Mouse (Mus musculus) embryonic fibroblast, embryonic 13.5 days (primary cell): Measurements from ENCODE around the gene Pltp. TPM values are rescaled to one million over a fixed set of nuclear protein-coding genes. Genes with fewer than 3 reads are reported as not detected.

Experiments
- H3K27ac ChIP-seq: 2 replicates; pipeline ENCODE4 v1.5.1; 2012; ENCODE audit warnings: low read length, control low read depth, inconsistent platforms; ENCODE audit not compliant: insufficient read depth
- H3K4me1 ChIP-seq: 2 replicates; pipeline ENCODE4 v1.6.1; 2011; ENCODE audit warnings: low read length; ENCODE audit not compliant: control insufficient read depth, insufficient read depth
- H3K4me3 ChIP-seq: 2 replicates; pipeline ENCODE4 v1.5.1; 2011; ENCODE audit warnings: mild to moderate bottlenecking, control low read depth, low read length; ENCODE audit not compliant: insufficient read depth
- CTCF ChIP-seq: IDR thresholded peaks from 2 replicates; pipeline ENCODE4 v1.5.1; 2011; ENCODE audit warnings: mild to moderate bottlenecking, control low read depth, low read length, moderate library complexity, borderline replicate concordance; ENCODE audit not compliant: insufficient read depth
- POLR2A ChIP-seq: IDR thresholded peaks from 2 replicates; pipeline ENCODE4 v1.6.1; 2011; ENCODE audit warnings: low read depth, mild to moderate bottlenecking, control low read depth, low read length, moderate library complexity
- polyA plus RNA-seq: library from polyadenylated mRNA; stranded (reverse); fragments of >200 nt; gene quantifications from 2 replicates; pipeline ENCODE4 v1.2.4, GENCODE M21; 2011; ENCODE audit warnings: low read depth; ENCODE audit not compliant: missing spikeins, insufficient read length

Gene Pltp
- polyA plus RNA-seq, 1 experiment: 39.5 TPM

DNA sequence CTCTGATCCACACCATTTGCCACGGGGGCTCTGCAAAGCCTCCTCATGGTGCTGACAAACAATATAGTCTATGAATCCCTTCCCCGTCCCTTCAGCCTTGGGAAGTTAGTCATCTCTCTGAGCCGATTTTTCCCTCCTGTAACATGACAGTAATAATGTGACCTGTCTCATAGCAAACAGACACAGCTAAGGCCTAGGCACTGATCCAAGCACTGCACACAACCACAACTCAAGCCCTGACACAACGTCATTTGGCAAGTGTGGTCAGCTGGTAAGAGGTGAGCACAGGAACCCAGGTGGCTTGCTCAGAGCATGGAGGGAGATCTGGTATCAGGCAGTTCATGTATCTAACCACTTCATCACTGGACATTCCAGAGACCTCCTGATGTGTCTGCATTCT, 61.6 kb downstream of the Pltp start:
- Histone ChIP-seq H3K27ac (no peak overlapping the region), H3K4me3 (no peak overlapping the region), H3K4me1 (no peaks in the 10 kb centered on the region)
- no peak for TF ChIP-seq POLR2A
- TF ChIP-seq CTCF: no peak

DNA sequence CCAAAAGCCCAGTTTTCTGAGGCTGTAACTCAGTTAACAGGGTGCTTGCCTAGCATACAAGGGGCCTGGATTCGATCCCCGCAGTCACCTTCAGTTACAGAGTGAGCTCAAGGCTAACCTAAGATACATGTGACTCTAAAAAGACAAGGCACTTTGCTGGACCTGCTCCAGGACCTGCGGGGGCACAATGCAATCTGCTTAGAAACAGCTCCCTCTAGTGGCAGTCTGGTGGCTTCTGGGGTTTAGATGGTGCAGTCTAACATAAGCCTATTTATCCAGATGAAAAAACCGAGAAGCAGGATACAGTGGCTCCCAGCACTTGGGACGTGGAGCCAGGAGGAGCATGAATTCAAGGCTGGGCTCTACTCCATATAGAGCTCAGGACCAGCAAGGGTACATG, 63.2 kb downstream of the Pltp start:
- TF ChIP-seq POLR2A (no peak), CTCF (peak; percentile 64)
- Histone ChIP-seq H3K4me1 (no peaks in the 10 kb centered on the region), H3K4me3 (no peak overlapping the region)

DNA sequence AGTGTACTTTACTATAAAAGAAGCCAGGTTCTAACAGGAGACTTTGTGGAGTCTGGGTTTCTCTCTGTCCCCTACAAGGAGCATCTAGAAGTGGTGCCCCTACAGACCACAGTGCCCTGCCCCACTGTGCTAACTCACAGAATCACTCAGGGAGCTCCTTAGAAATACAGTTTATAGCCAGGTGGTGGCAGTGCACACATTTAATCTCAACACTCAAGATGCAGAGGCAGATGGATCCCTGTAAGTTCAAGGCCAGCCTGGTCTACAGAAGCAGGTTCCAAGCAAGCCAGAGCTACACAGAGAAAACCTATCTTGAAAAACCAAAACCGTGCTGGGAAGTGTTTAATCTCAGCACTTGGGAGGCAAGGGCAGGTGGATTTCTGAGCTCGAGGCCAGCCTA, 63.7 kb downstream of the Pltp start:
- TF ChIP-seq CTCF (no peak), POLR2A (no peak)
- Histone ChIP-seq H3K4me3 (no peak overlapping the region), H3K27ac (no peak overlapping the region), H3K4me1 (no peaks in the 10 kb centered on the region)

More for the DNA sequence above, 63.2 kb downstream of the Pltp start:
- no peak overlapping the region for H3K27ac ChIP-seq

DNA sequence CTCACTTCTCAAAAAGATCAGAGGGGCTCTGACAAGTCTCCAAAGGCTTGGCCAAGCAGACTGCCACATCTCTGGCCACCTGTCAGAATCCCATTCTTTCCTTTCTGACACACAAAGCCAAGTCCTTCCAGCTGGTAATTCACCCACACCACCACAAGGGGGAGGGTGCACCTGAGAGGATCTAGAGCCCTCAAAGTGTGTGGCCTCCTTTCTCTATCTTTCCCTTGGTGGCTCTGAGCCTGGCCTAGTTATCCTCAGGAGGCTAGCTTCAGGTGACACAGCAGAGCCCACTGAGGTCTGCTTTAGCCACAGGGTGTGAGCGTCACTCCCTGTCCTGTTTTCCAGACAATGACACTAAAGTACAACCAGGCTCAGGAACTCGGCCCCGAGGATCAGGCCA, 64.3 kb downstream of the Pltp start:
- H3K4me1 ChIP-seq: peaks cover 4% of the 10 kb centered on the region; the same call in 1 of the 2 replicates
- H3K27ac ChIP-seq: no peak overlapping the region
- H3K4me3 ChIP-seq: no peak overlapping the region
- TF ChIP-seq POLR2A (no peak), CTCF (peak; percentile 55; the same call in 1 of the 2 replicates)

DNA sequence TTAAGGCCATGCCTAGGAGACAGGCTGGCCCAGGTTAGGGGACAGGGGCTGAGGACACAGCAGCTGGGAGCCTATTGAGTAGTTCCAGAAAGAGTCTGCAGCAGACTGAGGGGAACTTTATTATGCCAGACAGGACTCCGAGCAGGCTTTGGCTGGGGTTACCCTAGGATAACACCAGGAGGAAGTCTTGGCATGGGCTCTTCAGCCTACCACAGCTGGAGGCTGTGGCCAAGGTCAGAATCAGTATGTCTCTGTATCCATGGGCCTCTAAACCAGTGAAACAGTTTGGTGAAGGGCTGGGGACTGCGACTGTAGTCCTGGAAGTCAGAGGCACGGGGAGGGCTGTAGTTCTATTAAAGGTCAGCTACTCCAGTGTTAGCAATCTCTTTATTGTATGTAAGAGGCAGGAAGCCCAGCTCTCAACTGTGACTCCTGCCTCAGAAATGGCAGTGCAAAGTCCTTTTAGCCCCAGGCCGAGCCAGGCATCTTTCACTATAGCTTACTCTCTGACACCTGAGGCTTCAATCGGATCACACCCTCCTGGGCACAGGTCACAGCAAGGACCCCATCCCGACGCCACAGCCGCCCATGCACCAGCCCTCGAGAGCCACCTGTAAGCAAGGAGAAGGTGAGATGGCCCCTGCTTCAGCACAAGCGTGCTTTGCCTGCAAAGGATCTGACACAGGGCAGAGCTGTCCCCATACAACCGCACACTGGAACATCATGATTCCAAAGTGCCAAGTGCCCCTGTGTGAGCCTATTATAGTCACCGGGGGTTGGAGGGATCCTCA, 64.9 kb downstream of the Pltp start:
- Histone ChIP-seq H3K4me3 (no peak overlapping the region), H3K27ac (no peak overlapping the region), H3K4me1 (peaks cover 8% of the 10 kb centered on the region)
- no peak for TF ChIP-seq CTCF
- no peak for TF ChIP-seq POLR2A

DNA sequence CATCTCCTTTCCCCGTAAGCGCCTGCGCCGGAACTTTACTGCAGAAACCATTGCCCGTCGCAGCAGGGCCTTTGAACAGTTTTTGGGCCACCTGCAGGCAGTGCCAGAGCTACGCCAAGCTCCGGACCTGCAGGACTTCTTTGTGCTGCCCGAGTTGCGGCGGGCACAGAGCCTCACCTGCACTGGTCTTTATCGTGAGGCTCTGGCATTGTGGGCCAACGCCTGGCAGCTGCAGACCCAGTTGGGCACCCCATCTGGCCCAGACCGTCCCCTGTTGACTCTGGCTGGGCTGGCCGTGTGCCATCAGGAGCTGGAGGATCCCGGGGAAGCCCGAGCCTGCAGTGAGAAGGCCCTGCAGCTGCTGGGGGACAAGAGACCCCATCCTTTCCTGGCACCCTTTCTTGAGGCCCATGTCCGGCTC, 65.7 kb downstream of the Pltp start:
- TF ChIP-seq POLR2A: no peak
- no peak for TF ChIP-seq CTCF
- H3K27ac ChIP-seq: no peak overlapping the region
- peaks cover 11% of the 10 kb centered on the region for H3K4me1 ChIP-seq
- no peak overlapping the region for H3K4me3 ChIP-seq

DNA sequence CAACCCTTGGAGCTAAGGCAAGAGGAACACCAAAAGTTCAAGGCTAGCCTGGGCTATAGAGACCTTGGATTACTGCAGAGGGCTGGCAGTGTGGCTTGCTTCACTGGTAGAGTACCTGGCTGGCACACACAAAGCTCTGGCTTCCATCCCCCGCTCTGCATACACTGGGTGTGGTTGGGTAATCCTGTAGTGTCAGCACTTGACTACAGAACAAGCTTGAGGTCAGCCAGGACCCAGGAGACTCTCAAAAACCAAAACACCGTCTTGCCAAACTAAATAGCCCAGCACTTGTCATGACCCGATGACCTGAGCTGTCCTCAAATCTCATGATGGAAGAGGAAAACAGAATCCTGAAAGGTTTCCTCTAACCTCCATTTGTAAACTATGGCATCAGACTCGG, 67.1 kb downstream of the Pltp start:
- no peak overlapping the region for H3K27ac ChIP-seq
- TF ChIP-seq POLR2A (no peak), CTCF (no peak)
- no peak overlapping the region for H3K4me3 ChIP-seq
- H3K4me1 ChIP-seq: peaks cover 12% of the 10 kb centered on the region

Other genes with a start within 250 kb of the Pltp start
- gene Wfdc6b, start 244.2 kb downstream of the Pltp start, polyA plus RNA-seq: not detected in 2 replicates
- not detected in 2 replicates for gene Wfdc8, start 244.1 kb downstream of the Pltp start, polyA plus RNA-seq
- gene Wfdc16, start 218.9 kb downstream of the Pltp start, polyA plus RNA-seq: not detected in 2 replicates
- not detected in 2 replicates for gene Wfdc10, start 201.7 kb downstream of the Pltp start, polyA plus RNA-seq
- gene Wfdc9, start 201.1 kb downstream of the Pltp start, polyA plus RNA-seq: not detected in 2 replicates
- gene Wfdc11, start 183.6 kb downstream of the Pltp start, polyA plus RNA-seq: not detected in 2 replicates
- gene Wfdc13, start 172.6 kb downstream of the Pltp start, polyA plus RNA-seq: not detected in 2 replicates
- not detected in 2 replicates for gene Spint4, start 159.2 kb downstream of the Pltp start, polyA plus RNA-seq
- not detected in 2 replicates for gene Spint5, start 142.4 kb downstream of the Pltp start, polyA plus RNA-seq
- gene Wfdc3, start 111.8 kb downstream of the Pltp start, polyA plus RNA-seq: not detected in 2 replicates
- 28.7 and 30.8 TPM in 2 replicates for gene Dnttip1, start 111.7 kb downstream of the Pltp start, polyA plus RNA-seq
- gene Ube2c, start 87.8 kb downstream of the Pltp start, polyA plus RNA-seq: 101 and 146 TPM in 2 replicates
- not detected in 2 replicates for gene Tnnc2, start 77.7 kb downstream of the Pltp start, polyA plus RNA-seq
- gene Snx21, start 71.9 kb downstream of the Pltp start, polyA plus RNA-seq: 14.4 and 18.2 TPM in 2 replicates
- 12.1 and 13.5 TPM in 2 replicates for gene Acot8, start 52.8 kb downstream of the Pltp start, polyA plus RNA-seq
- 3.7 and 4.1 TPM in 2 replicates for gene Zswim3, start 52.6 kb downstream of the Pltp start, polyA plus RNA-seq
- gene Zswim1, start 35.0 kb downstream of the Pltp start, polyA plus RNA-seq: 10.1 and 12.5 TPM in 2 replicates
- not detected in 2 replicates for gene Spata25, start 29.2 kb downstream of the Pltp start, polyA plus RNA-seq
- gene Ctsa, start 24.8 kb downstream of the Pltp start, polyA plus RNA-seq: 250 and 288 TPM in 2 replicates
- gene Neurl2, start 24.3 kb downstream of the Pltp start, polyA plus RNA-seq: 5.0 and 7.4 TPM in 2 replicates
- 18.2 and 18.3 TPM in 2 replicates for gene Pcif1, start 21.6 kb upstream of the Pltp start, polyA plus RNA-seq
- 11.0 and 11.9 TPM in 2 replicates for gene Zfp335, start 54.0 kb upstream of the Pltp start, polyA plus RNA-seq
- gene Mmp9, start 83.1 kb upstream of the Pltp start, polyA plus RNA-seq: 8.0 and 8.1 TPM in 2 replicates
- gene Slc12a5, start 103.1 kb upstream of the Pltp start, polyA plus RNA-seq: 0.55 and 1.4 TPM in 2 replicates
- gene Ncoa5, start 177.2 kb upstream of the Pltp start, polyA plus RNA-seq: 28.4 and 33.5 TPM in 2 replicates
- gene Cd40, start 197.9 kb upstream of the Pltp start, polyA plus RNA-seq: 1.2 and 2.0 TPM in 2 replicates
- gene 1700025C18Rik, start 233.0 kb upstream of the Pltp start, polyA plus RNA-seq: not detected in 2 replicates